Mouse (Mus musculus) stomach, postnatal 0 days (tissue): ENCODE measurements around the gene Frem1. TPM values are rescaled to one million over a fixed set of nuclear protein-coding genes. Genes with fewer than 3 reads are reported as not detected.

Source experiments
- ATAC-seq: fragments of 200-750 bp; cut with Nextera tagmentation; 2 replicates; pipeline ENCODE4 v1.8.0; 2017; ENCODE audit not compliant: low FRiP score, low TSS enrichment
- DNase-seq: peaks from one replicate; pipeline ENCODE4 v3.0.0-alpha.2; 2016; ENCODE audit warnings: low spot score
- H3K27ac ChIP-seq: fragments of 300-500 bp; sonication (generic); replicated peaks from 2 replicates; pipeline ENCODE4 v1.5.1; 2014; ENCODE audit warnings: mild to moderate bottlenecking, control low read depth
- H3K27me3 ChIP-seq: fragments of 300-500 bp; sonication (generic); 2 replicates; pipeline ENCODE4 v1.6.1; 2014; ENCODE audit warnings: low read length; ENCODE audit not compliant: control insufficient read depth, insufficient read depth
- H3K36me3 ChIP-seq: fragments of 300-500 bp; sonication (generic); 2 replicates; pipeline ENCODE4 v1.6.1; 2014; ENCODE audit warnings: low read length, mixed read lengths; ENCODE audit not compliant: control insufficient read depth, insufficient read depth
- H3K4me1 ChIP-seq: fragments of 300-500 bp; sonication (generic); replicated peaks from 2 replicates; pipeline ENCODE4 v1.6.1; 2014; ENCODE audit warnings: antibody characterized with exemption; ENCODE audit not compliant: control insufficient read depth, insufficient read depth
- H3K4me2 ChIP-seq: fragments of 300-500 bp; sonication (generic); replicated peaks from 2 replicates; pipeline ENCODE4 v1.6.1; 2014; ENCODE audit warnings: low read depth, mild to moderate bottlenecking, control low read depth, moderate library complexity
- H3K4me3 ChIP-seq: fragments of 300-500 bp; sonication (generic); 2 replicates; pipeline ENCODE4 v1.5.1; 2014; ENCODE audit warnings: low read depth, low read length, control low read depth
- H3K9ac ChIP-seq: fragments of 300-500 bp; sonication (generic); 2 replicates; pipeline ENCODE4 v1.6.1; 2014; ENCODE audit warnings: mild to moderate bottlenecking, low read length, control low read depth, mixed read lengths
- H3K9me3 ChIP-seq: fragments of 300-500 bp; sonication (generic); 2 replicates; pipeline ENCODE4 v1.6.1; 2016; ENCODE audit warnings: low read length; ENCODE audit not compliant: control insufficient read depth
- CTCF ChIP-seq: IDR thresholded peaks from 2 replicates; pipeline ENCODE4 v1.5.1; 2016; ENCODE audit warnings: antibody characterized with exemption, low read depth, mild to moderate bottlenecking, moderate library complexity
- EP300 ChIP-seq: optimal IDR thresholded peaks from 2 replicates; pipeline ENCODE3; 2016; ENCODE audit warnings: antibody characterized with exemption
- WGBS: fragments of 180-500 bp; shearing (Covaris S2); extraction: QIAGEN DNeasy Blood & Tissue Kit; methylation state at CpG from one replicate; pipeline ENCODE4 v1.1.7; 2014; 5-methylcytosine and 5-hydroxymethylcytosine counted together
- polyA plus RNA-seq: library from polyadenylated mRNA; unstranded; fragments of >200 nt; fragmentation: Nextera tagmentation; extraction: Ambion mirVana; gene quantifications from 2 replicates; pipeline ENCODE4 v1.2.1, GENCODE M21; 2015

Frem1 gene
- polyA plus RNA-seq, 1 experiment from 2014 or later = 2.9 TPM

DNA sequence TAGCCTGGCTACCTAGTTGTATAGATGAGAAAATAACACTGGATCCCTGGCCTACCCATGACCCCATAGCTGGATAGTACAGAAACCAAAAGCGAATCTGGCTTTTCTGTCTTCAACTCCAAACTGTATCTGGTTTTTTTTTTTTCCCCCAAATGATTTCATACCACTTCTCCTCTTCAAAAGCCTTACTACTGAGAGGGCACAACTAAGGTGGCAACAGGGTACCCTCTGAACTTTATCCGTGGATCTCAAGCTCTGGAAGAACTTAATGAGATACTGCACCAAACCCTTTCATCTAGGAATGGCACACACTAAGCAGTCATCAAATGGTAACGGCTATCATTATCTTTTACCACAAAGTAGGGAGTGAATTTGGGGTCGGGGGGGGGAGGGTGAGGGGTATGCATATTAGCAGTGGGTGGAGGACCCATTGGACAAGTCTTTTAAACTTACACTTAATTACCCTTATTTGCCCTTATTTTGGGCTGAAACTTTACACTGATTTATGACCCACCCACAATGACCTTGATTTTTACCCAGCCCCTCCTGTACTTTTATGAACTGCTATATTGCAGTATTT is 193.6 kb downstream of the Frem1 start:
- ATAC-seq (no peak), DNase-seq (no peak)
- H3K4me1 ChIP-seq = 0 out of 2 replicates have a peak, but pooled peaks cover 3% of the 10 kb centered on the region
- 34% methylated on average over 4 of the region's 4 CpGs for WGBS
- TF ChIP-seq CTCF (no peak), EP300 (no peak)
- H3K9ac ChIP-seq = peak overlapping the region; percentile 90
- H3K4me3 ChIP-seq = peak overlapping the region; percentile 86
- H3K4me2 ChIP-seq = peak overlapping the region; percentile 79
- H3K27ac ChIP-seq = peak overlapping the region; percentile 90; the same call in 1 of the 2 replicates
- H3K9me3 ChIP-seq = no peaks in the 10 kb centered on the region
- no peaks in the 10 kb centered on the region for H3K36me3 ChIP-seq
- H3K27me3 ChIP-seq = no peaks in the 10 kb centered on the region

DNA sequence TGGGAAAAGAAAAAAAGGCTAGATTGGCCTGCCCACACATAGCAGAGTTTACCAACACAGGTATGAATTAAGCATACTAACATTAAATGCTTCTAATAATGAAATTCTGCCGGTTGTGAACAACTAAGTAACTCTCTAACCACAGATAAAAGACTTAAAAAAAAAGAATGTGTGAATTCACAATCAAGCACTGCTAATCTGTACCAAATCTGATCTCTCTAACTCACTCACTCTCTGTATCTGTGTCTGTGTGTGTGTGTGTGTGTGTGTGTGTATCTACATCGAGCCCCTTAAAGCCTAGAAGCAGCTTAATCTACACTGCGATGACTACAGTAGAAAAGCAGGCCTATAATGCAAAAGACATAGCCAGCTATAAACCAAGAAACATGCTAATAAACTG is 195.2 kb downstream of the Frem1 start:
- Histone ChIP-seq H3K36me3 (no peaks in the 10 kb centered on the region), H3K4me3 (no peak overlapping the region), H3K9ac (no peak overlapping the region), H3K9me3 (no peaks in the 10 kb centered on the region), H3K4me2 (no peak overlapping the region), H3K27me3 (no peaks in the 10 kb centered on the region), H3K27ac (no peak overlapping the region), H3K4me1 (0 out of 2 replicates have a peak, but pooled peaks cover 3% of the 10 kb centered on the region)
- ATAC-seq (no peak), DNase-seq (no peak)
- TF ChIP-seq CTCF (no peak), EP300 (no peak)
- WGBS = 85% methylated on average over 3 of the region's 3 CpGs

DNA sequence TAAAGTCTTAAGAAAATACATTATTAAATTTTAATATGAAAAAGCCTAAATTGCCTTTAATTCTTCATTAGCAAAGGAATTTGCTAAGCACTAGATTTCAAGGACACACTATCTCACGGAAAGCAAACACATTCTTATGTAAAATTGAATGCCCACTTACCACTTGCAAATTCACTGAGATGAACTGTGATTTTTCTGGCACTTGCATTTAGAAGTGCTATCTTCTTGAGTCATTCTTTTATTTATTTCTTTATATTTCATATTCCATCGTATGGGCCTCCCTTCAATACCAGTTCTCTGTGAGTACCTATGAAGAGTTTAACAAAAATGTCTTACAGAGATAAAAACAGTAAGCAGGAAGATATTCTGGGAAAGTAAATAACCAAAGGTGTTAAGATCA is 198.3 kb downstream of the Frem1 start:
- no peak for ATAC-seq
- H3K36me3 ChIP-seq = no peaks in the 10 kb centered on the region
- no peaks in the 10 kb centered on the region for H3K27me3 ChIP-seq
- no peak overlapping the region for H3K9ac ChIP-seq
- 83% methylated on average over 2 of the region's 2 CpGs for WGBS
- no peak overlapping the region for H3K27ac ChIP-seq
- no peak for DNase-seq
- 0 out of 2 replicates have a peak, but pooled peaks cover 3% of the 10 kb centered on the region for H3K4me1 ChIP-seq
- no peak overlapping the region for H3K4me2 ChIP-seq
- H3K4me3 ChIP-seq = no peak overlapping the region
- no peaks in the 10 kb centered on the region for H3K9me3 ChIP-seq
- TF ChIP-seq CTCF = no peak
- no peak for TF ChIP-seq EP300

DNA sequence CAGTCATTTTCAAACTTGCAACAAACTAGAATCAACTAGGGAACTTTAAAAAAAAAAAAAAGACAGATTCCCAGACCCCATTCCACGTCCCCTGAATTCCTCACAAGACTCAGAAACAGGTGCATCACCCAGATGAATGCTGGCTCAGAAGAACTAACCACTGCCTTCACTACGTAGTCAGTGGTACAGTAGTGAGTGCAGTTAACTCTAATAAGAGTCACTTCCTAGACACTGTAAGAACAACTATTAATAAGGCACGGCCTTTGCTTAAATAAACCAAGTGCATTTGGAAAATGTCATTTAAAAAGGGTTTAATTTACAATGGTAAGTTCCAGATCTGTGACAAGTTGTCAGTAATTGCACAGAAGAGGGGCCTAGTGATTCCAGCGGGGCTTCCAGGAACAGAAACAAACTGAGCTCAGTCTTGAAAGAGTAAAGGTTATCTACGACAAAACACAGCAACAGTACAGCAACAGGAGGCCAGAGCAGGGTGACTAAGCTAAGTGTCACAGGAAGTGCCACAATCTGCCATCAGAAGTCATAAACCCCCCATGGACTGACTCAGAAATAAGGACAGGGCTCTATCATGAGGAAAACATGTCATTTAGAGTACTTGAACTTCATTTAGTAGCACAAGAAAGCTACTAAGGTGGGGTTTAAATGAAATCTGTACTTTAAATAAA is 203.4 kb downstream of the Frem1 start:
- no peaks in the 10 kb centered on the region for H3K4me1 ChIP-seq
- DNase-seq (no peak), ATAC-seq (peak; percentile 67; the same call in 1 of the 2 replicates)
- 51% methylated on average over 5 of the region's 5 CpGs for WGBS
- H3K4me2 ChIP-seq = no peak overlapping the region
- no peak for TF ChIP-seq EP300
- no peak for TF ChIP-seq CTCF
- no peak overlapping the region for H3K4me3 ChIP-seq
- H3K27ac ChIP-seq = no peak overlapping the region
- no peaks in the 10 kb centered on the region for H3K27me3 ChIP-seq
- H3K9me3 ChIP-seq = no peaks in the 10 kb centered on the region
- H3K9ac ChIP-seq = no peak overlapping the region
- H3K36me3 ChIP-seq = 0 out of 2 replicates have a peak, but pooled peaks cover 3% of the 10 kb centered on the region

Other genes starting within 250 kb of the Frem1 start
- gene Zdhhc21, start 192.4 kb downstream of the Frem1 start, polyA plus RNA-seq = 9.9 and 10.4 TPM in 2 replicates
- 0.05 TPM in 1 of 2 replicates, not detected in the other for gene Cer1, start 167.2 kb downstream of the Frem1 start, polyA plus RNA-seq